Mouse (Mus musculus): ENCODE data around the gene Dnm1.

Dnm1 gene

DNA sequence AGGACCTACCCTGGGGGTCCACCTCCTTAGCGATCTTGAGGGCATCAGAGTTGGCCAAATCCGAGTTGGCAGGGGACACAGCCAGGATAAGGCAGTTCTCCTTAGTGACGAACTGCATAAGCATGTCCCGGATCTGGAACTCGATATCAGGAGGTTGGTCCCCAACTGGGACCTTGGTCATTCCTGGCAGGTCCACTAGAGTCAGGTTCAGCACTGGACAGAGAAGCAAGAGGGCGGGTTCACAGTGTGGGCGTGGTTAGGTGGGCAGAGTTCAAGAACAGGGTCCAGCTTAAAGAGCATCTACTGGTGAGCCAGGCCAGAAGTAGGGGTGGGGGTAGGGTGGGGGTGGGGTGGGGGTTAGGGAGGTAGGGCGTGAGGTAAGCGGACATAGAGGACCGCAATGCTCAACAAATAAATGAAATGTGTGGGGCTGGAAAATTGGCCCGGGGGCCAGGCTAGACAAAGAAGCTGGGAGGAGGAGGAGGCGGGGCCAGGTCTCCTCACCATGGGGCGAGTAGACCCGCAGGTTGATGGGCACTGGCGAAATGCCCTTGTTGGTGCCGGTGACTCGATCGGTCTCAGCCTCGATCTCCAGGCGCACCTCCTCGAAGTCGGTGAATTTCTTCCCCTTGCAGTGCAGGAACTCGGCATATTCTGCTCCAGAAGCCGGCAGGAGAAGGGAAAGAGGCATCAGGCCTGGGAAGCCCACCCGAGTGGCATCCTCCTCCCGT lies 13.1 kb downstream of the Dnm1 start:
- DNase-seq = peak; percentile 92

DNA sequence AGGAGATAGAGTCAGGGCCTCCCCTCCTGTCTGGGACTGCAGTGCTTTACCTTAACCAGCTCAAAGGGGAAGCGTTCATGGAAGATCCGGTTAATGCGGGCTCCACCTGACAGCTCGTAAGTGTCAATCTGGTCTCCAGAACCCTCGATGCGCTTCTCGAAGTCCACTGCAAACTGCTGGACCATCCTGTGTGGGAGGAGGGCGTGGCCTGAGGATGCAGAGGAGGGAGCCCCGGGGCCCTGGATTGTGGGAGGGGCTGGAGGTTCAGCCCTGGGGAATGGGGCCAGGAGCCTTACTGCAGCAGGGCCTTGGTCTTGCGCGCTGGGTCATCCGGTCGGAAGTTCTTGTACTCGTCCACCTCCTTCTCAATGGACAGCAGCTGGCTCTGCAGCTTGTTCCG lies 17.2 kb downstream of the Dnm1 start:
- DNase-seq = peak; percentile 92

DNA sequence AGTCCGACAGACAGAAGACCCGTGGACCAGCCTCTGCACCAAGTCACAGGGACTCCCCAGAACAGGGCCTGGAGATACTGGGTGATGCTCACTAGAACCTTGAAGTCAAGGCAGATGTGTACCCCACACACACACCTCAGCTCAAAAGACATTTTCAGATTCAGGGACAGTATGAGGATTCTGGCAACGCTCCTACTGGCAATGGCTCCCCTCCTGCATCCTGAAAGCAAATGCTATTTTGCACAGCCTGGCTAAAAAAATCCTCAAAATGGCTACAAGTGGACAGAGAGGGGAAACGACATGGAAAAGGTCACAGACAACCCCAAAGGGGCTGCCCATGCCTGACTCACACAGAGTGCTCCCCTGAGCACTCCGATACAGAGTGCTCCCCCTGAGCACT lies 21.0 kb downstream of the Dnm1 start:
- no peak for DNase-seq

DNA sequence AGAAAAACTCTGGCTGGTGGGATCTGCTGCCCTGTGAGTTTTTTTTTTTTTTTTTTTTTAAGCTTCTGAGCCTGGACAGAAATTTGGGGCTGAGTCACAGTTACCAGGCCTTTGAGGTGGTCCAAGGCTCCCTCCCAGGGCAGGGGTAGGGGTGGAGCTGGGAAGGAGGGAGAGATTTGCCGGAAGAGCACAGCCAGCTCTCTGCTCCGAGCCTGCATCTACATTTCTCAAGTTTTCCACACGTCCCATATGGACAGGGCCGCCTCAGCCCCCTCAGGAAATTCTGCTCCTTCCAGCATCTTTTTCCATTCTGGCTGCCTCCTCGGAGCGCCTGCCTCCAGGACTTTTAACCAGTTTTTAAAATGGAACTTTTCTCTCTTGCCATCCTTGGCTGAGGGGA lies 23.6 kb downstream of the Dnm1 start:
- no peak for DNase-seq

DNA sequence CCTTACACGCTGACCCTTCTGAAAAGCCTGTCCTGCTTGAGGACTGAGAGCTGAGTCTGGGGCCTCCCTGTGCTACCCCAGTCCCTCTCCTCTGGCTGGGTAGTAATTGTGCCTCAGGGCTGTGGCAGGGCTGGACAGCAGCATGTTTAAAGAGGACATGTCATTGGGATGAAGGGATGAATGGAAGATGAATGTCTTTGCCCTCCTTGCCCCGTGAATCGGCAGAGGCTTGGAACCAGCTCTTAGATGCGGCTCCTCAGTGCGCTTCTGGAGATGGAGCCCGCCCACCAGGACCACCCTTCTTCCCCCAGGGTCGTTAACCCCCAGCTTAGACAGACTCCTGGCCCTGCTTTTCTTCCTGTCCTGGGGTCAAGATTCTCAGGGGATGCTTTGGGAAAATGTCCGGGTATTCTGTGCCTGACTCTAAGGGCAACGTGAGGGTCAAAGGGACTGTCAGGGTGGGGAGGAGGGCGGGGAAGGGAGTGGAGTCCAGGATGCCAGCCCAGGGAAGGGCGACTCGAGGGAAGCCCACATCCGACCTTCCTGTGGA lies 24.2 kb downstream of the Dnm1 start:
- no peak for DNase-seq

DNA sequence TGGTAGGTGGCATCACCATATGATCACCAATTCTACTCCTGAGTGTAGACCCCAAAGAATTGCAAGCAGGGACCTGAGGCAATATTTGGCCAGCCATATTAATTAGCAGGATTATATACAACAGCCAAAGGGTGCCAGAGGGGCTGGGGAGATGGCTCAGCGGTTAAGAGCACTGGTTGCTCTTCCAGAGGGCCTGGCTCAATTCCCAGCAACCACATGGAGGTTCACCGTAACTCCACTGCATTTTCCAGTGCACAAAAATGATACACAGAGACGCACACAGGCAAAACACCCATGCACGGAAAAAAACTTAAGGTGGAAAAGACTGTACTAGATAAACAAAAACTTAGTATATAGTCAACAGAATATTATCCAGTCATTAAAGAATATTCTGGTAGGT lies 25.9 kb downstream of the Dnm1 start:
- DNase-seq = no peak

DNA sequence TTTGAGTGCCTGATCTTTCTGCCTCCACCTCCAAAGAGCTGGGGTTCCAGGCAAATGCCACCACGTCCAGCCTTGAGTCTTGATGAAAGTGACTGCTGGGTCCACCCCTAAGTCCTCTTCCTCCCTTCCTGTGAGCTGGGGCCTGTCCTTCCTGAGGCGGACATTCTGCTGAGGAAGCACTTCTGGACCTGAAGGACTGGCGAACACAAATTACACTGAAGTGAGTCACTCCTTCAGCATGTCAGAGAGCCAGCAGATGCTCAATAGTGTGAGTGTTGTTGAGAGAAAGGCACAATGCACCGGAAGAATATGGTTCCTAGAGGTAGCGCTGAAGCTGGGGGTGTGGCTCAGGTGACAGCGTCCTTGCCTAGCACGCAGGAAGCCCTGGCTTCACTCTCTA lies 27.8 kb downstream of the Dnm1 start:
- peak; percentile 95 for DNase-seq

DNA sequence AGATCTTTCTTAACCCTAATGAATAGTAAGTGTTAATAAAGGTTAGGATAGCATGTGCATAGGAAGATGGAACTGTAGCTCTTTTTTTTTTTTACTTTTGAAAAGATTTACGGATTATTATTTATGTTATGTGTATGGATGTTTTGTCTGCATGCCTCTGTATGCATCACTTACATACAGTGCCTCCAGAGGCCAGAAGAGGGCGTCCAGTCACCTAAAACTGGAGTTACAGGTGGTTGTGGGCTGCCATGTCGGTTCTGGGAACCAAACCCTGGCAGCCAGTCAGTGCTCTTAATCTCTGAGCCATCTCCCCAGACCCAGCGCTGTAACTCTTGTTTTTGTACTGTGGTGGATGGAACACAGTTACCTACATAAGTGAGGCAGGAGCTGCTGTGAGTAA lies 28.8 kb downstream of the Dnm1 start:
- DNase-seq = no peak

DNA sequence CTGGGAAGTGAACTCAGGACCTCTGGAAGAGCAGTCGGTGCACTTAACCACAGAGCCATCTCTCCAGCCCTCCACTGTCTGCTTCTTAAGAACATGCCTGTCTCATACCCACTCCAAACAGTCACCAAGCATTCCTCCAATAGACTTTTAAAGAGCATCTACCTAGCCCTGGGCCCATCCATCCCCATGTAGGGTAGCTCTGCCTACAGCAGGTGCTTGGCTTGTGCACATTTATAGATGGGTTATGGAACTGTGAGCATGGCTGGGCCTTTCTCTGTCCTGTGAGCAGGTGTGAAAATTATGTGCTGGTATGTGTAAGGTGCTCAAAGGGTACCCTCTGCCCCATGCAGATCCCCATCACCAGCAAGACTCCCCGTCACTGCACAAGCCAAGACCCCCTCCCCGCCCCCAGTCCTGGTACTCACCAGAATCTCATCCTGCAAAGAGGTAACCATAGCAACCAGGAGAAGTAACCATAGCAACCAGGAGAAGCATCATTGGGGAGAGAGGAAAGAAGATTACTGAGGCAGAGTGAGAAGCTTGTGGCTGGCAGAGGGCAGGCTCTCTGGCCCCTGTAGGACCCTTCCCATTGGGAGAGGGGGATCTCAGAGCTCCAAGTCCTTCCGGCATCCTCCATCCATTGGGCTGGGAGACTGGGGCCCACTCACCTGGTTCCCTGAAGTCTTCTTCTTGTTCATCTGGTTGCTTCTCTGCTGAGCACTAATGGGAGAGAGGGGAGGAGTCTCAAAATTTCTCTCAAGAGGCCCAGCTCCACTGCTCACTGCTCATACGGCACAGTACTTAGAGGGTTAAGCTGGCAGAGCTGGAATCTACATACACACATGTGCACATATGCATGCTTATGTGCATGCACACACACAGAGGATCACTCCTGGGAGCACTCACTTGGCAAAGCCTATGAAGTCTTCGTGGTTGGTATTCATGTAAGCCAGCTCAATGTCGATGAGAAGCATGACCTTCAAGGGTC lies 30.1 kb downstream of the Dnm1 start:
- no peak for DNase-seq

DNA sequence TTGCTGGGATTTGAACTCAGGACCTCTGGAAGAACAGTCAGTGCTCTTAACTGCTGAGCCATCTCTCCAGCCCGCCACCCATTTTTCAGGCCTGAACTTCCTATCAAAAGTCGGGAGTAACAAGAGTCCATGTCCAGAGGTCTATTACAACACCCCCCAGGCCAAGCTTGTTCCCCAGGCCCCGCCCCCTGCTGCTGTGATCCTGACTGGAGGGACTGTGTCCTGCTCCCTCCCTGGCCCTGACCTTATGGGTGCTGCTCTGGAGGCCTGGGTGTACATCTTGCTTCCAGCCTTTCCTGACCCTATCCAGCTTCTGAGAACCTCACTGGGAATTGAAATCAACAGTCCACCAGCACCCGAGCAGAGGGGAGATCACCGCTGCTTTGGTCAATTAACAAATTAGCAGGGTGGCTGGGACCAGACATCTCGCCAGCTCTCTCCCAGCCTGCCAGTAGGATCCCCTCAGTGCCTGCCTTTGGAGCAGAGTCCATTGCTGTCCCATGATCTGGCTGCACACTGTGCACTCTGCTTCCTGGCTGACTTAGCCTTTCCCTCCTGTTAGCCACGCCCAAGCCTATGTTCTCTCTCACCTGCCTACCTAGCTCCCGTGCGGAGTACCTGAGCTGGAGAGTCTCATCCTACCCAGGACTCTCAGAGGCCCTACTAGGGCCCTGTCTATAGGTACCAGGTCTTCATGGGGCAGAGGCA lies 31.4 kb downstream of the Dnm1 start:
- DNase-seq = peak; percentile 96

DNA sequence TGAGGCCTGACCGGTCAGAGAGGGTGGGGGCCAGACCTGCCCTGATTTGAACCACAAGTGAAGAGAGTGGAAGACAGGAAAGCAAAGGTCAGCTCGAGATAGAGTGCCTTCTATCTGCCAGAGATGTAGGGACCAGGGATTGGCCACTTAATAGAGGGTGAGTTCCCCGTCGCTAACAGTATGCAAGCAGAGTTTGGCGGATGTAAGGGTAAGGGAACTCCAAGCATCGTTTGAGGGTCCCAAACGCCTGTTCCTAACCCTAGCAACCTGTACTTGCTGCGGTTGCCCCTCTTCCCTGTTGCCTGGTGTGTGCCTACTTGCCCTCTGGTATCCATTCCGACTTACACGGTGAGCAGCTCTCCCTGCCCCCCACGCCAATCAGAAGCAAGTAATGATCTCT lies 32.4 kb downstream of the Dnm1 start:
- DNase-seq = peak; percentile 92

DNA sequence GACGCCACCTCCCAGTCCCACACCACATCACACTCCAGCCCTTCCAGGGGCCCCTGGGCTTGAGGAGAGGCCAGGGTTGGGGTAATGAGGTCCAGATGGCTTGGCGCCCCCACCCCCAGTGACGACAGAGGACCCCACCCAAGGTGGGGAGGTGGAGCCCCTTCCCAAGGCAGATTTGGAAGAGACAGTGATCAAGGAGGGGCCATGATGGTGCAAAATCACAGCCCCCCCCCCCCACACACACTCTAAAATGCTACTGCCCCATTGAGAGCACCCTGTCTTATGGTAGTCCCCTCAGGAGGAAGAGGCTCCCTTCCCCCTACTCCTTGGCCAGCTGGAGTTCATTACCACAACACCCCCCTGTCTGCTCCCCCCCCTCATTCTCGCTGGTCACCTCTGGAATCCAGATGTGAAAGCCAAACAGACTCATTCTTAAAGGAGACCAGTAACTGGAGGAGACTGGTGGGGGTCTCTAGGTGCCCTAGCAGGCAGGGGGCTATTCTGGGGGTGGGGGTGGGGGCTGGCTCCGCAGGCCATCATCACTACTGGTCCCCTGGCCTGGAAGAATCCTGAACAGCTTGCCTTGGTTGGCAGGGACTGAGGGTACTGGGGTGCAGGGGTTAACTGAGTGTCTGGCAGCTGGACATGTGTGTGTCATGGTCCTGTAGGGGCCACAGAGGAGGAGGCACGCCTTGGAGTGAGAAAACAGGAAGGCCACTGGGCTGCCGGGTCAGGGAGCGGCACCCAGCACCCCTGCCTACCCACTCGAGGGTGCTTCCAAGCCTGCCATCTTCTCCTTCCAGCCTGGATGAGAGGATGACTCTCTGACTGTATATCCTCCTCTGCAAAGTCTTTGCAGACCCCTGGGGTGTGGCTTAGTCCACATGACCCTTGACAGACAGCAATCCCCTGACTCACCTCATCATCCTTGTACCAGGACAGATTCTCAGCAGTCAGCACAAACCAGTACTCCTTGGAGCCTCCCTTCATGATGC lies 33.3 kb downstream of the Dnm1 start:
- DNase-seq = peak; percentile 98

DNA sequence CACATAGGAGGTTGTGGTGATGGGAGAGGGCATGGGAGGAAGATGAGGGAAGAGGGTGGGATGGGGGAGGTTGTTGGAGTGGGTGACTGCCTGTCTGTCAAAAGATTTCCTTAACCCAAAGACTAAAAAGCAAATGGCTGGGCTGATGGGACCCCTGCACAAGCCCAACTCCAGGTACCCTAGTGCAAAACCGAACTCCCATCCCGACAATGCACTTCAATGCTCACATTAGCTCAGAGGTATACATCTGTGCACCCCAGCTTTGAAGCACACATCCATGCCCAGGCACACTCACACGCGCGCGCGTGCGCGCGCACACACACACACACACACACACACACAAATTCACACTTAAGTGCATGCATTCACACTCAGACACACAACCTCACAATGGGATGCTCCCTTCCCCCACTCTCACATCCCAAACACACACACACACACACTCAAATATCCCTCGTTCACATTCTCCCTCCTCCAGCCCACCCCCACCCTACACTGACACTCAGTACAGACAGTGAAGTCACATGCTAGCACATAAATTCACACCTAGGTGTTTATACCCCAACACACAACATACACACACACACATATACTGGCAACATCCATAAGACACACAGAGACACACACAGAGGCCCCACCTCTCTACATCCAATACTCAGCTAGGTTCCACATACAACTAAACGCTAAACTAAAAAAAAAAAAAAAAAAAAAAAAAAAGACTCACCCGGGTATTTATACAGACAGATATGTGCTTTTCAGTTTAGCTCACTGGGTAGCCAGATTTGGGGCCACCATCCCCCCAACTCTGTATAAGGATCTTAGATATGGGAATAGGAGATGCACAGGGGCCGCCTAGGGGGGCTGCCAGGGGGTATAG lies 34.2 kb downstream of the Dnm1 start:
- DNase-seq = no peak

DNA sequence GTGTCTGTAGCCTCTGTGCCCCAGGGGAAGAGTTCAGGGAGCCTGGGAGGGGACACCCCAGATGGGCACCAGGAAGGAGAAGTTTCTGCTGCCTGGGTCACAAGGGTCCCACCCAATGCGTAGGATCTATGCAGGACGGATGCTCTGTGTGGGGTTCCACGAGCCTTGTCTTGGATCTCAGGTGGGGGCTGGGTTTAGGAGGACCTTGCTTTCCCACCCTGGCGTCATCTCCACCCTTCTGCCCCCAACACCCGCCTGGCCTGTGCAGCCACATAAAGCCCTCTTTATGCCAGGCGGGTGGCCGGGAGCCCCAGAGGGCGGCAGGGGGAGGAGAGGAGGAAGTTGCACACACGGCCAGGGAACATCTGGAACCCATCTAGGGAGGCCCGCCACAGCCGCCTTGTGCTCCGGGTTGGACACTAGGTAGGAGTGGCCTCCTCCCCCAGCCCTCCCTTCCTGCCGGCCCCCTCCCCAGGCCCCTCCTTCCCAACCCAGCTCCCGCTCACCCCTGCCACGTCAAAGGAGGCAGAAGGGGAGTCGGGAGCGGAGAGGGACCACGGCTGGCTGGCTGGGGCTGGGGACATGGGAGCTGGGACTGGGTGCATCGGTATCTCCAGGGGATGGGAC lies 35.2 kb downstream of the Dnm1 start:
- DNase-seq = peak; percentile 99

DNA sequence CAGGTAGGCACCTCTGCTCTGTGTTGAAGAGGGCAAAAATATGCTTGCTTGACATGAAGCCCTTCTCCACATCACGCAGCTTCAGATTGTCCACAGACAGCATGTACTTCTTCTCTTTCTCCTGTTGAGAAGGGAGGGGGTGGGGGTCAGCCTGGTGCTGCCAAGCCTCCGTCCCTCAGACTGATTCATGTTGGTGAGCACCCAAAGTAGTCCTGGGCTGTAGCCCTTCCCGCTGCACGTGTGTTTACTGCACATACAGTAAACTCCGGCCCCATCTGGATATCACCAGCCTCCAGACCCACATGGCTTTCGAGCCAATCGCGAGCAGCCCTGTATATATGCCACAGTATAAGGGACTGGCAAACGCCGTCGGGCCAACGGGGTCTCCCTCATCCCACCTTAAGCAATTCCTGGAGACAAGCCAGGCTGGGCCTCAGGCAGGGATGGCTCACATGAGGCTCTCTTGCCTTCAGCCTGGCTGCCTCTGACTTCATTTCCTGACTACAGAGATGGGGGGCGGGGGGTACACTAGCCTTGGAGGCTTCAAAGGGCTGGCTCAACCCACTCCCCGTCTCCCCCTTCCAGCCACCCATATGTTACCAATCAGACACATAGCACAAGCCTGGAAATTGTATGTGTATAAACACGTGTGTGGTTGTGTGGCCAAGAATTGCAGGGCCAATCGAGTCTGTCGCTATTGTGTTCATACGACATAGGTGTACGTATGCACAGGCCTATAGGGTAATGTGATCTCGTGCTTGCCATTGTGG lies 36.1 kb downstream of the Dnm1 start:
- DNase-seq = peak; percentile 96

DNA sequence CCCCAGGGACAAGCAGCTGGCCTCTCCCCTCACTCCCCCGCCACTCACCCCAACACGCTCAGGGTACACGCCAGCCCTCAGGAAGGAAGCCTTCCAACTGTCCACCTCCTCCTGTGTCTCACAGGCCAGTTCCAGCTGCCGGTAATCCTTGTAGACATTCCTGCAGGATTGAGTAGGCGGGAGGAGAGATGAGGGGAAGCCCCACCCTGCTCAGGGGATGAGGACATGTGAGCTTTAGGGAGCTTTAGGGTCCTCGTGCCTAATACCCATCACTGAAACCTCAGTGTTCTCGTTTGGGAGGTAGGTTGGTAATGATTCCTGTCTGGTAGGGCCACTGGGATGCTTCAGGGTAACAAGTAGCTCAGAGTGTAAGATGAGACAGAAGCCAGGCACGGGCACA lies 37.4 kb downstream of the Dnm1 start:
- DNase-seq = peak; percentile 97

DNA sequence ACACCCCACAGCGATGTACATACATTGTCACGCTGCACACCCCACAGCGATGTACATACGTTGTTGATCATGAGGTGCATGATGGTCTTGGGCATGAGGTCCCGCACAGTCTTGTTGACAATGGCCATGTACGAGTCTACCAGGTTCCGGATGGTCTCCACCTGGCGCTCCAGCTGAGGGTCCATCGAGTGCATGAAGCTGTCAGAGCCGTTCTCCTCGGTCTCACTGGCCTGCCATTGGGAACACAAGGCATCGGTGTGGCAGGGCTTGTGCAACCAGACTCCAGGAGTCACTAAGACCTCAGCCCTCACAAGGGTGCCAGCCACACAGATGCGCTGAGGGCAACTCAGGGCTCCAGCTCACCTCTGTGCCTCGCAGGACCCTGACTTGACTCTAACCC lies 38.3 kb downstream of the Dnm1 start:
- DNase-seq = peak; percentile 92

DNA sequence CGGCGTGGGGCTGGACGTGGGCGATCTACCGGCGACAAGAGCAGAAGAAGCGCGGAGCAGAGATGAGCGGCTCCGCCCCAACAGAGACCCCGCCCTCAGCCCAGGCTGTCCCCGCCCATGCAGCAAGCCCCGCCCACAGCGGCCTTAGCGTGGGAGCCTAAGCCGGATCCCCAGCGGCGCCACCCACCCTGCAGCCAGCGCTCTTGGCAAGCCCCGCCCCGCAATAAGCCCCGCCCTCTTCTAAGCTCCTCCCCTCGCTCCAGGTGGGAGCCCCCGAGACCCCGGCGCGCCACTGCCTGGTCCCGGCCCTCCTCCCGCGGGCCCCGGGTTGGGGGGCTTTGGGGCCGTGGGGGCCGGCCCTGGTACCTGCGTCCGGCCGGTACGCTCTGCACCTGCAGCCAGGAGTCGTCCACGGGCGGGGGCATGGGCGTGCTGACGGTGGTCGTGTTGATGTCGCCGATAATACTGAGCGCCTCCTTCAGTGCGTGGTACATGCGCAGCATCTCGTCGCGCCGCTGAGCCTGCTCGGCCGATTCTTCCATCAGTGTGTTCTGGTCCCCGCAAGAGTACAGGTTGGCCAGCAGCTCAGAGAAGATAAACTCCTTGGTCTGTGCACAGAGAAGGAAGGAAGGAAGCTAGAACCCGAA lies 40.7 kb downstream of the Dnm1 start:
- DNase-seq = peak; percentile 98

Measured in heart, adult 11 months (tissue).